Mouse (Mus musculus) limb, embryonic 11.5 days (tissue): ENCODE data around the gene Cxcr5. TPM values are rescaled to one million over a fixed set of nuclear protein-coding genes. Genes with fewer than 3 reads are reported as not detected.

ENCODE experiments used
- ATAC-seq: fragments of 200-750 bp; cut with Nextera tagmentation; 2 replicates; pipeline ENCODE4 v1.8.0; 2017; ENCODE audit warnings: low read depth; ENCODE audit not compliant: insufficient number of reproducible peaks, low FRiP score, low TSS enrichment
- DNase-seq: peaks from one replicate; pipeline ENCODE4 v3.0.0-alpha.2; 2015; ENCODE audit warnings: low spot score
- H3K27ac ChIP-seq: fragments of 300-500 bp; sonication (generic); replicated peaks from 2 replicates; pipeline ENCODE4 v1.5.1; 2014; ENCODE audit warnings: low read depth, mild to moderate bottlenecking, low read length
- H3K27me3 ChIP-seq: fragments of 300-500 bp; sonication (generic); 2 replicates; pipeline ENCODE4 v1.6.1; 2014; ENCODE audit warnings: mild to moderate bottlenecking, low read length, mixed read lengths; ENCODE audit not compliant: control insufficient read depth, insufficient read depth
- H3K36me3 ChIP-seq: fragments of 300-500 bp; sonication (generic); 2 replicates; pipeline ENCODE4 v1.6.1; 2014; ENCODE audit warnings: mild to moderate bottlenecking, low read length, moderate library complexity, mixed read lengths; ENCODE audit not compliant: control insufficient read depth, insufficient read depth
- H3K4me1 ChIP-seq: fragments of 300-500 bp; sonication (generic); 2 replicates; pipeline ENCODE4 v1.6.1; 2014; ENCODE audit warnings: low read length, mixed read lengths; ENCODE audit not compliant: control insufficient read depth, insufficient read depth
- H3K4me2 ChIP-seq: fragments of 300-500 bp; sonication (generic); 2 replicates; pipeline ENCODE4 v1.6.1; 2014; ENCODE audit warnings: low read depth, mild to moderate bottlenecking, moderate library complexity; ENCODE audit not compliant: severe bottlenecking
- H3K4me3 ChIP-seq: fragments of 300-500 bp; sonication (generic); 2 replicates; pipeline ENCODE4 v1.5.1; 2014; ENCODE audit warnings: low read depth, low read length
- H3K9ac ChIP-seq: fragments of 300-500 bp; sonication (generic); 2 replicates; pipeline ENCODE4 v1.6.1; 2014; ENCODE audit warnings: mild to moderate bottlenecking, low read length
- H3K9me3 ChIP-seq: fragments of 300-500 bp; sonication (generic); 2 replicates; pipeline ENCODE4 v1.6.1; 2016; ENCODE audit warnings: low read length; ENCODE audit not compliant: control insufficient read depth
- WGBS: fragments of 180-500 bp; shearing (Covaris S2); extraction: QIAGEN DNeasy Blood & Tissue Kit; methylation state at CpG from one replicate; pipeline ENCODE4 v1.1.7; 2014; 5-methylcytosine and 5-hydroxymethylcytosine counted together
- polyA plus RNA-seq: library from polyadenylated mRNA; unstranded; fragments of >200 nt; fragmentation: Nextera tagmentation; extraction: Ambion mirVana; gene quantifications from 2 replicates; pipeline ENCODE4 v1.2.1, GENCODE M21; 2014

The Cxcr5 gene
- polyA plus RNA-seq, 1 experiment from 2014 or later: 0.05 TPM

- no peaks in the 10 kb centered on the region for H3K9me3 ChIP-seq
- ATAC-seq (no peak), DNase-seq (no peak)
- WGBS: 73% methylated on average over 5 of the region's 5 CpGs
- no peak overlapping the region for H3K4me3 ChIP-seq
- H3K9ac ChIP-seq: no peak overlapping the region
- H3K4me1 ChIP-seq: no peaks in the 10 kb centered on the region
- H3K27me3 ChIP-seq: no peaks in the 10 kb centered on the region
- no peaks in the 10 kb centered on the region for H3K36me3 ChIP-seq
- no peak overlapping the region for H3K4me2 ChIP-seq
- H3K27ac ChIP-seq: no peak overlapping the region
Measured at GRCm38 (mm10) chr9:44524235-44524826, 37.3 kb downstream of the Cxcr5 start.

DNA sequence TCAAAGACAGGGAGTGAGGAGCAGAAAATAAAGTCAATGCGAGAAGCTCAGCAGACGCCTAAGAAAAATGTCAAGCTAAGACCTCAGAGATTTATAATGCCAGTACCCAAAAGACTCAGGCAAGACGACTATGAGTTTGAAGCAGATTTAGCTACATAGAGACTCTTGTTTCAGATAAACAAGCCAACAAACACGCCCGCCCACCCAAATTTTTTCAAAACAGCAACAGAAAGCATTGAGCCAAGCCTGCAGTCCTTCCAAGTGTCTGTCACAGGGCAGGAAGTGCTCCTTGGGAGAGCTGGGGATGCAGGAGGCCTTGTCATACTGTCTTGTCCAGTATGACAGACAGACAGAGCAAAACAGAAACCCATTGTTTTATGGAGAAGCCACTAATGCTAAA lies 38.0 kb downstream of the Cxcr5 start:
- Histone ChIP-seq H3K9me3 (no peaks in the 10 kb centered on the region), H3K4me2 (no peak overlapping the region), H3K27me3 (no peaks in the 10 kb centered on the region), H3K27ac (no peak overlapping the region), H3K4me1 (no peaks in the 10 kb centered on the region), H3K36me3 (no peaks in the 10 kb centered on the region), H3K9ac (no peak overlapping the region), H3K4me3 (no peak overlapping the region)
- DNase-seq (no peak), ATAC-seq (no peak)
- WGBS: 69% methylated on average over 5 of the region's 5 CpGs

- no peak for DNase-seq
- Histone ChIP-seq H3K4me3 (no peak overlapping the region), H3K9ac (no peak overlapping the region), H3K27me3 (no peaks in the 10 kb centered on the region), H3K4me2 (no peak overlapping the region), H3K36me3 (no peaks in the 10 kb centered on the region), H3K9me3 (no peaks in the 10 kb centered on the region), H3K27ac (no peak overlapping the region), H3K4me1 (no peaks in the 10 kb centered on the region)
- ATAC-seq: no peak
- 79% methylated on average over 10 of the region's 10 CpGs for WGBS
Measured at GRCm38 (mm10) chr9:44521927-44522326, 39.8 kb downstream of the Cxcr5 start.

- no peak overlapping the region for H3K27ac ChIP-seq
- no peaks in the 10 kb centered on the region for H3K27me3 ChIP-seq
- ATAC-seq (no peak), DNase-seq (no peak)
- H3K4me1 ChIP-seq: no peaks in the 10 kb centered on the region
- no peak overlapping the region for H3K4me3 ChIP-seq
- no peaks in the 10 kb centered on the region for H3K9me3 ChIP-seq
- 87% methylated on average over 7 of the region's 7 CpGs for WGBS
- no peak overlapping the region for H3K9ac ChIP-seq
- H3K36me3 ChIP-seq: no peaks in the 10 kb centered on the region
- no peak overlapping the region for H3K4me2 ChIP-seq
Measured at GRCm38 (mm10) chr9:44518068-44518467, 43.6 kb downstream of the Cxcr5 start.

GRCm38 (mm10) chr9:44517368-44517767 lies 44.3 kb downstream of the Cxcr5 start:
- no peak overlapping the region for H3K9ac ChIP-seq
- no peak overlapping the region for H3K27ac ChIP-seq
- H3K4me1 ChIP-seq: no peaks in the 10 kb centered on the region
- no peaks in the 10 kb centered on the region for H3K27me3 ChIP-seq
- H3K36me3 ChIP-seq: no peaks in the 10 kb centered on the region
- no peak overlapping the region for H3K4me3 ChIP-seq
- no peak for DNase-seq
- WGBS: 70% methylated on average over 4 of the region's 4 CpGs
- no peak overlapping the region for H3K4me2 ChIP-seq
- ATAC-seq: no peak
- H3K9me3 ChIP-seq: no peaks in the 10 kb centered on the region

DNA sequence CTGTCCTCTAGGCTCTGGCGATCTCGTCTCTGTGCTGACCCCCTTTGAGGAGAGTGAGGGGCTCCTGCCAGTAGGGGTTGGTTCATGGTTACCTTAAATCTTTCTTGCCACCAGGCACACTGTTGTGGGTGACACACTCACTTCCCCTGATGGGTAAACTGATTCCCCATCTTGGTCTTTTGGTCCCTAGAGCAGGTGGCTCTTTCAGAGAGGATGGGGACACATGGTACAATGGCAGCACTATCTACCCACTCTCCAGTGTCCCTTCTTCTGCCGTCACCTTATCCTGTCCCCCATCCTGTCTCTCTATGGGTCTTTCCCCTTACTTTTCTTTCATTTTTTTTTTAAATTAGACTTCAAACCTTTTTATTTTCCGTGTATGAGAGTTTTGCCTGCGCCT lies 45.8 kb downstream of the Cxcr5 start:
- no peak overlapping the region for H3K4me3 ChIP-seq
- ATAC-seq (no peak), DNase-seq (no peak)
- no peak overlapping the region for H3K4me2 ChIP-seq
- 88% methylated on average over 5 of the region's 5 CpGs for WGBS
- no peaks in the 10 kb centered on the region for H3K4me1 ChIP-seq
- no peaks in the 10 kb centered on the region for H3K36me3 ChIP-seq
- H3K9ac ChIP-seq: no peak overlapping the region
- H3K27me3 ChIP-seq: no peaks in the 10 kb centered on the region
- H3K27ac ChIP-seq: no peak overlapping the region
- H3K9me3 ChIP-seq: no peaks in the 10 kb centered on the region

GRCm38 (mm10) chr9:44515131-44515751 lies 46.4 kb downstream of the Cxcr5 start:
- no peak overlapping the region for H3K4me2 ChIP-seq
- no peak overlapping the region for H3K27ac ChIP-seq
- H3K4me1 ChIP-seq: no peaks in the 10 kb centered on the region
- H3K9me3 ChIP-seq: no peaks in the 10 kb centered on the region
- ATAC-seq (no peak), DNase-seq (no peak)
- H3K36me3 ChIP-seq: no peaks in the 10 kb centered on the region
- H3K4me3 ChIP-seq: no peak overlapping the region
- no peaks in the 10 kb centered on the region for H3K27me3 ChIP-seq
- H3K9ac ChIP-seq: no peak overlapping the region
- 65% methylated on average over 12 of the region's 12 CpGs for WGBS

GRCm38 (mm10) chr9:44514147-44514546 lies 47.5 kb downstream of the Cxcr5 start:
- ATAC-seq: no peak
- Histone ChIP-seq H3K4me3 (no peak overlapping the region), H3K9ac (no peak overlapping the region), H3K4me1 (peaks cover 8% of the 10 kb centered on the region; the same call in 1 of the 2 replicates), H3K27ac (no peak overlapping the region), H3K36me3 (no peaks in the 10 kb centered on the region; the same call in 1 of the 2 replicates), H3K9me3 (no peaks in the 10 kb centered on the region), H3K27me3 (0 out of 2 replicates have a peak, but pooled peaks cover 2% of the 10 kb centered on the region), H3K4me2 (no peak overlapping the region)
- WGBS: 87% methylated on average over 5 of the region's 5 CpGs
- DNase-seq: no peak
